Mouse (Mus musculus) thymus, adult 18-20 months (tissue): ENCODE data around the gene Trim38.

ENCODE experiments used
- DNase-seq, 2 experiments: peaks; one replicate each; pipeline ENCODE4 v3.0.0; 2022; ENCODE audit warnings: mixed read lengths in 2 of 2

The Trim38 gene

GRCm38 (mm10) chr13:23746201-23747080 is 23.3 kb upstream of the Trim38 start, which contains the start of gene Hist1h2bb:
TSS of gene Hist1h2bb (plus strand) at chr13:23746734.
- peak; percentile 52 to 68 for DNase-seq

GRCm38 (mm10) chr13:23747081-23747891 is 22.4 kb upstream of the Trim38 start:
- no peak for DNase-seq

- no peak for DNase-seq
Observed at GRCm38 (mm10) chr13:23747892-23748288, 21.8 kb upstream of the Trim38 start.

- DNase-seq, result no peak
Observed at GRCm38 (mm10) chr13:23749563-23750121, 20.1 kb upstream of the Trim38 start.

GRCm38 (mm10) chr13:23750839-23751477 is 18.8 kb upstream of the Trim38 start, which contains the start of gene Hist1h2ab:
TSS of gene Hist1h2ab (plus strand) at chr13:23751126.
- DNase-seq, result peak; percentile 44 to 58

- DNase-seq, result no peak
Observed at GRCm38 (mm10) chr13:23751478-23751956, 18.2 kb upstream of the Trim38 start.

- DNase-seq, result peak; percentile 65 to 85
Observed at GRCm38 (mm10) chr13:23752067-23752741, 17.5 kb upstream of the Trim38 start, which contains the start of gene Hist1h3b. TSS of gene Hist1h3b (plus strand) at chr13:23752267.

- DNase-seq, result peak in 1 of 2 experiments; percentile 23
Observed at GRCm38 (mm10) chr13:23752742-23753172, 17.0 kb upstream of the Trim38 start.

GRCm38 (mm10) chr13:23753314-23754078 is 16.2 kb upstream of the Trim38 start:
- no peak for DNase-seq

- DNase-seq, result no peak
Observed at GRCm38 (mm10) chr13:23755000-23755399, 14.7 kb upstream of the Trim38 start.

GRCm38 (mm10) chr13:23756790-23757189 is 12.9 kb upstream of the Trim38 start, which contains the start of gene Hist1h4b:
TSS of gene Hist1h4b (plus strand) at chr13:23757013.
- peak; percentile 75 to 93 for DNase-seq

- no peak for DNase-seq
Observed at GRCm38 (mm10) chr13:23757211-23757773, 12.4 kb upstream of the Trim38 start.

- no peak for DNase-seq
Observed at GRCm38 (mm10) chr13:23757921-23758320, 11.8 kb upstream of the Trim38 start.

- DNase-seq, result no peak
Observed at GRCm38 (mm10) chr13:23759251-23759771, 10.4 kb upstream of the Trim38 start.

- DNase-seq, result peak in 1 of 2 experiments; percentile 49
Observed at GRCm38 (mm10) chr13:23759916-23760239, 9.8 kb upstream of the Trim38 start.

GRCm38 (mm10) chr13:23760240-23760971 is 9.3 kb upstream of the Trim38 start:
- DNase-seq, result no peak

GRCm38 (mm10) chr13:23760972-23761864 is 8.5 kb upstream of the Trim38 start, which contains the start of gene Hist1h4a:
TSS of gene Hist1h4a (minus strand) at chr13:23761230.
- peak; percentile 94 to 98 for DNase-seq
